Mouse (Mus musculus): ENCODE measurements at regions not wholly inside any gene's neighbourhood (a gene's known extent, or its start where the extent isn't known, plus 50 kb on each side); places are given as distances from the start of the nearest gene placed in this dataset.
A peak's percentile ranks its signal among the peaks of the same experiment; 100 is the strongest.

GRCm38 (mm10) chrX:11943367-11943766 lies 216.8 kb downstream of the Bcor start:
- peak; percentile 67 to 76 for DNase-seq
- intact Hi-C loops (cut with DNase I) = loop anchor here (5.0 kb wide), 1 partner anchor 59 kb away; no protein-coding TSS in a partner anchor

GRCm38 (mm10) chrX:11944574-11944973 lies 215.6 kb downstream of the Bcor start:
- no peak for DNase-seq
- intact Hi-C loops (cut with DNase I) = loop anchor here (5.0 kb wide), 1 partner anchor 58 kb away; no protein-coding TSS in a partner anchor

- intact Hi-C loops (cut with DNase I) = no loop called here
Measured at GRCm38 (mm10) chrX:11945280-11945679, 214.9 kb downstream of the Bcor start.

GRCm38 (mm10) chrX:11952193-11952592 lies 208.0 kb downstream of the Bcor start:
- intact Hi-C loops (cut with DNase I) = no loop called here

More at GRCm38 (mm10) chrX:11945280-11945679, 214.9 kb downstream of the Bcor start:
- no peak for DNase-seq

GRCm38 (mm10) chrX:11956194-11956593 lies 204.0 kb downstream of the Bcor start:
- no peak for DNase-seq
- intact Hi-C loops (cut with DNase I) = no loop called here

More at GRCm38 (mm10) chrX:11952193-11952592, 208.0 kb downstream of the Bcor start:
- peak; percentile 25 to 57 for DNase-seq

GRCm38 (mm10) chrX:11957011-11957410 lies 203.1 kb downstream of the Bcor start:
- intact Hi-C loops (cut with DNase I) = no loop called here
- DNase-seq = no peak

- DNase-seq = no peak
- intact Hi-C loops (cut with DNase I) = no loop called here
Measured at GRCm38 (mm10) chrX:11959871-11960552, 200.1 kb downstream of the Bcor start.

GRCm38 (mm10) chrX:11961350-11961749 lies 198.8 kb downstream of the Bcor start:
- intact Hi-C loops (cut with DNase I) = no loop called here
- DNase-seq = no peak

GRCm38 (mm10) chrX:11964428-11964827 lies 195.7 kb downstream of the Bcor start:
- no peak for DNase-seq
- intact Hi-C loops (cut with DNase I) = no loop called here

GRCm38 (mm10) chrX:11978679-11979078 lies 181.5 kb downstream of the Bcor start:
- intact Hi-C loops (cut with DNase I) = no loop called here
- no peak for DNase-seq

- no peak for DNase-seq
- intact Hi-C loops (cut with DNase I) = no loop called here
Measured at GRCm38 (mm10) chrX:11983276-11983675, 176.9 kb downstream of the Bcor start.
